Mouse (Mus musculus) heart, embryonic 12.5 days (tissue): ENCODE measurements around the gene Ank3. TPM values are rescaled to one million over a fixed set of nuclear protein-coding genes. Genes with fewer than 3 reads are reported as not detected.

Source experiments
- ATAC-seq: fragments of 200-750 bp; cut with Nextera tagmentation; 2 replicates; pipeline ENCODE4 v1.8.0; 2017; ENCODE audit warnings: moderate TSS enrichment, moderate library complexity; ENCODE audit not compliant: insufficient number of reproducible peaks, low FRiP score
- H3K27ac ChIP-seq: fragments of 300-500 bp; sonication (generic); 2 replicates; pipeline ENCODE4 v1.5.1; 2016; ENCODE audit warnings: mild to moderate bottlenecking, moderate library complexity; ENCODE audit not compliant: poor library complexity, severe bottlenecking
- H3K27me3 ChIP-seq: fragments of 300-500 bp; sonication (generic); replicated peaks from 2 replicates; pipeline ENCODE4 v1.6.1; 2016; ENCODE audit warnings: mild to moderate bottlenecking, moderate library complexity
- H3K36me3 ChIP-seq: fragments of 300-500 bp; sonication (generic); 2 replicates; pipeline ENCODE4 v1.6.1; 2016; ENCODE audit warnings: mild to moderate bottlenecking, moderate library complexity
- H3K4me1 ChIP-seq: fragments of 300-500 bp; sonication (generic); replicated peaks from 2 replicates; pipeline ENCODE4 v1.6.1; 2016; ENCODE audit warnings: mild to moderate bottlenecking
- H3K4me2 ChIP-seq: fragments of 300-500 bp; sonication (generic); 2 replicates; pipeline ENCODE4 v1.6.1; 2016; ENCODE audit warnings: mild to moderate bottlenecking, moderate library complexity
- H3K4me3 ChIP-seq: fragments of 300-500 bp; sonication (generic); 2 replicates; pipeline ENCODE4 v1.5.1; 2016; ENCODE audit warnings: mild to moderate bottlenecking
- H3K9ac ChIP-seq: fragments of 300-500 bp; sonication (generic); 2 replicates; pipeline ENCODE4 v1.6.1; 2016; ENCODE audit warnings: mild to moderate bottlenecking, moderate library complexity
- H3K9me3 ChIP-seq: fragments of 300-500 bp; sonication (generic); replicated peaks from 2 replicates; pipeline ENCODE4 v1.6.1; 2016; ENCODE audit warnings: mild to moderate bottlenecking, moderate library complexity
- WGBS: fragments of 180-500 bp; shearing (Covaris S2); methylation state at CpG from one replicate; pipeline ENCODE4 v1.1.7; 2016; 5-methylcytosine and 5-hydroxymethylcytosine counted together
- polyA plus RNA-seq: library from polyadenylated mRNA; unstranded; fragments of >200 nt; fragmentation: Nextera tagmentation; extraction: Ambion mirVana; gene quantifications from 2 replicates; pipeline ENCODE4 v1.2.1, GENCODE M21; 2016

Ank3 gene
- polyA plus RNA-seq, 1 experiment from 2014 or later, result 61.9 TPM

GRCm38 (mm10) chr10:70015201-70015600 is 616.6 kb downstream of the Ank3 start:
- no peak overlapping the region for H3K4me3 ChIP-seq
- H3K4me2 ChIP-seq, result no peak overlapping the region
- no peak overlapping the region for H3K9ac ChIP-seq
- 77% methylated on average over 9 of the region's 9 CpGs for WGBS
- no peak for ATAC-seq
- no peak overlapping the region for H3K27ac ChIP-seq
- H3K27me3 ChIP-seq, result no peaks in the 10 kb centered on the region
- H3K4me1 ChIP-seq, result peaks cover 10% of the 10 kb centered on the region
- peaks cover 50% of the 10 kb centered on the region for H3K36me3 ChIP-seq
- 0 out of 2 replicates have a peak, but pooled peaks cover 2% of the 10 kb centered on the region for H3K9me3 ChIP-seq

GRCm38 (mm10) chr10:70018691-70019090 is 620.1 kb downstream of the Ank3 start:
- H3K27me3 ChIP-seq, result no peaks in the 10 kb centered on the region
- H3K4me3 ChIP-seq, result no peak overlapping the region
- 83% methylated on average over 2 of the region's 2 CpGs for WGBS
- no peak for ATAC-seq
- H3K36me3 ChIP-seq, result peaks cover 58% of the 10 kb centered on the region
- H3K4me2 ChIP-seq, result no peak overlapping the region
- H3K9me3 ChIP-seq, result peaks cover 3% of the 10 kb centered on the region; the same call in 1 of the 2 replicates
- H3K9ac ChIP-seq, result no peak overlapping the region
- H3K4me1 ChIP-seq, result no peaks in the 10 kb centered on the region
- H3K27ac ChIP-seq, result no peak overlapping the region

GRCm38 (mm10) chr10:70021667-70022066 is 623.1 kb downstream of the Ank3 start:
- ATAC-seq, result no peak
- Histone ChIP-seq H3K4me2 (no peak overlapping the region), H3K27me3 (no peaks in the 10 kb centered on the region), H3K9ac (no peak overlapping the region), H3K4me3 (no peak overlapping the region), H3K36me3 (peaks cover 43% of the 10 kb centered on the region), H3K9me3 (peaks cover 3% of the 10 kb centered on the region; the same call in 1 of the 2 replicates), H3K27ac (no peak overlapping the region), H3K4me1 (no peaks in the 10 kb centered on the region)
- WGBS, result 82% methylated on average over 10 of the region's 10 CpGs

- ATAC-seq, result no peak
- 41% methylated on average over 5 of the region's 5 CpGs for WGBS
Observed at GRCm38 (mm10) chr10:70022596-70022995, 624.0 kb downstream of the Ank3 start.

GRCm38 (mm10) chr10:70023861-70024260 is 625.3 kb downstream of the Ank3 start:
- peaks cover 3% of the 10 kb centered on the region; the same call in 1 of the 2 replicates for H3K9me3 ChIP-seq
- H3K4me1 ChIP-seq, result no peaks in the 10 kb centered on the region
- 84% methylated on average over 11 of the region's 11 CpGs for WGBS
- H3K9ac ChIP-seq, result no peak overlapping the region
- H3K4me3 ChIP-seq, result no peak overlapping the region
- no peak for ATAC-seq
- no peak overlapping the region for H3K27ac ChIP-seq
- no peak overlapping the region for H3K4me2 ChIP-seq
- peaks cover 27% of the 10 kb centered on the region for H3K36me3 ChIP-seq
- no peaks in the 10 kb centered on the region for H3K27me3 ChIP-seq

More at GRCm38 (mm10) chr10:70022596-70022995, 624.0 kb downstream of the Ank3 start:
- no peaks in the 10 kb centered on the region for H3K4me1 ChIP-seq
- no peak overlapping the region for H3K27ac ChIP-seq
- no peak overlapping the region for H3K4me3 ChIP-seq
- H3K9ac ChIP-seq, result no peak overlapping the region
- H3K4me2 ChIP-seq, result no peak overlapping the region
- H3K36me3 ChIP-seq, result peaks cover 38% of the 10 kb centered on the region
- peaks cover 3% of the 10 kb centered on the region; the same call in 1 of the 2 replicates for H3K9me3 ChIP-seq
- no peaks in the 10 kb centered on the region for H3K27me3 ChIP-seq

GRCm38 (mm10) chr10:70031942-70032341 is 633.4 kb downstream of the Ank3 start:
- 82% methylated on average over 8 of the region's 8 CpGs for WGBS
- H3K36me3 ChIP-seq, result no peaks in the 10 kb centered on the region
- H3K27ac ChIP-seq, result no peak overlapping the region
- no peaks in the 10 kb centered on the region for H3K27me3 ChIP-seq
- no peak overlapping the region for H3K9ac ChIP-seq
- ATAC-seq, result no peak
- no peak overlapping the region for H3K4me2 ChIP-seq
- H3K9me3 ChIP-seq, result no peaks in the 10 kb centered on the region
- H3K4me3 ChIP-seq, result no peak overlapping the region
- 0 out of 2 replicates have a peak, but pooled peaks cover 7% of the 10 kb centered on the region for H3K4me1 ChIP-seq

GRCm38 (mm10) chr10:70032982-70033381 is 634.4 kb downstream of the Ank3 start:
- no peak overlapping the region for H3K9ac ChIP-seq
- WGBS, result 86% methylated on average over 9 of the region's 9 CpGs
- H3K27ac ChIP-seq, result no peak overlapping the region

GRCm38 (mm10) chr10:70033856-70034255 is 635.3 kb downstream of the Ank3 start:
- no peak overlapping the region for H3K4me3 ChIP-seq
- no peaks in the 10 kb centered on the region for H3K9me3 ChIP-seq
- H3K27me3 ChIP-seq, result no peaks in the 10 kb centered on the region
- 66% methylated on average over 3 of the region's 3 CpGs for WGBS
- H3K36me3 ChIP-seq, result no peaks in the 10 kb centered on the region
- 0 out of 2 replicates have a peak, but pooled peaks cover 7% of the 10 kb centered on the region for H3K4me1 ChIP-seq
- H3K27ac ChIP-seq, result no peak overlapping the region
- no peak for ATAC-seq
- no peak overlapping the region for H3K9ac ChIP-seq
- no peak overlapping the region for H3K4me2 ChIP-seq

More at GRCm38 (mm10) chr10:70032982-70033381, 634.4 kb downstream of the Ank3 start:
- Histone ChIP-seq H3K4me3 (no peak overlapping the region), H3K9me3 (no peaks in the 10 kb centered on the region), H3K4me2 (no peak overlapping the region), H3K27me3 (no peaks in the 10 kb centered on the region), H3K4me1 (0 out of 2 replicates have a peak, but pooled peaks cover 7% of the 10 kb centered on the region), H3K36me3 (no peaks in the 10 kb centered on the region)
- ATAC-seq, result no peak

- Histone ChIP-seq H3K4me1 (no peaks in the 10 kb centered on the region), H3K9me3 (no peaks in the 10 kb centered on the region), H3K27me3 (no peaks in the 10 kb centered on the region), H3K27ac (no peak overlapping the region), H3K4me3 (no peak overlapping the region), H3K4me2 (no peak overlapping the region), H3K9ac (no peak overlapping the region), H3K36me3 (no peaks in the 10 kb centered on the region)
- ATAC-seq, result no peak
- 81% methylated on average over 17 of the region's 17 CpGs for WGBS
Observed at GRCm38 (mm10) chr10:70039871-70040291, 641.3 kb downstream of the Ank3 start.

GRCm38 (mm10) chr10:70041562-70041961 is 643.0 kb downstream of the Ank3 start:
- ATAC-seq, result no peak
- Histone ChIP-seq H3K9ac (no peak overlapping the region), H3K4me1 (no peaks in the 10 kb centered on the region), H3K4me3 (no peak overlapping the region), H3K27ac (no peak overlapping the region), H3K27me3 (no peaks in the 10 kb centered on the region), H3K4me2 (no peak overlapping the region), H3K9me3 (no peaks in the 10 kb centered on the region), H3K36me3 (no peaks in the 10 kb centered on the region)

- H3K36me3 ChIP-seq, result no peaks in the 10 kb centered on the region
- no peak overlapping the region for H3K4me2 ChIP-seq
- H3K27me3 ChIP-seq, result no peaks in the 10 kb centered on the region
- no peaks in the 10 kb centered on the region for H3K9me3 ChIP-seq
- 71% methylated on average over 2 of the region's 2 CpGs for WGBS
- ATAC-seq, result no peak
- no peaks in the 10 kb centered on the region for H3K4me1 ChIP-seq
- no peak overlapping the region for H3K27ac ChIP-seq
- no peak overlapping the region for H3K4me3 ChIP-seq
- no peak overlapping the region for H3K9ac ChIP-seq
Observed at GRCm38 (mm10) chr10:70045722-70046121, 647.1 kb downstream of the Ank3 start.

- H3K27me3 ChIP-seq, result no peaks in the 10 kb centered on the region
- no peaks in the 10 kb centered on the region for H3K36me3 ChIP-seq
- H3K9ac ChIP-seq, result no peak overlapping the region
- WGBS, result 80% methylated on average over 7 of the region's 7 CpGs
- no peak overlapping the region for H3K4me2 ChIP-seq
- no peak overlapping the region for H3K27ac ChIP-seq
- H3K4me1 ChIP-seq, result no peaks in the 10 kb centered on the region
- H3K9me3 ChIP-seq, result 0 out of 2 replicates have a peak, but pooled peaks cover 4% of the 10 kb centered on the region
- ATAC-seq, result no peak
- H3K4me3 ChIP-seq, result no peak overlapping the region
Observed at GRCm38 (mm10) chr10:70049771-70050170, 651.2 kb downstream of the Ank3 start.
